21 mouse cellular contexts compared by ENCODE assay signal in the genomic region with DNA sequence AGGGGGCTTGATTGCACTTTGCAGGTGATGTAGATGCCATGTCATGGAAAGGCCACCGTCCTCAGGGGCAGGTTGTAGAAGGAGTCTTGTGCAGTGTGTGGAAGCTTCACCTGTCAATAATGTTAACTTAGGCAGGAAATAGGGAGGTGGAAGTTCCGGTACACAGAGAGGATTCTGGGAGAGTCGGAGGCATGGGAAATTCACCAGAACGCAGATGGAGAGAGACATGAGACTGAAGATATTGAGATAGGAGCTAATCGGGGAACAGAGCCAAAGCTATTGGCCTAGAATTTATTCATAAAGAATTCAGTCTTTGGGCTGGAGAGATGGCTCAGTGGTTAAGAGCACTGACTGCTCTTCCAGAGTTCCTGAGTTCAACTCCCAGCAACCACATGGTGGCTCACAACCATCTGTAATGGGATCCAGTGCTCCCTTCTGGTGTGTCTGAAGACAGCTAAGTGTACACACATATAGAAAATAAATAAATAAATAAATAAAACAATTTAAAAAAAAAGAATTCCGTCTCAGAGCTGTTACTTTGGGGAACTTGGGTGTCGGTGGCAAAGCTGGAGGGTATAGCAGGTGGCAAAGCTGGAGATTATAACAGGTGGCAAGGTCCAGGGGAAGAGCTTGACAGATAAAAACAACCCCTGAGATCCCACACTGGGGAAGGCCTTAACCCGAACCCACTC. TPM values are rescaled to one million over a fixed set of nuclear protein-coding genes. Genes with fewer than 3 reads are reported as not detected.
A peak's percentile ranks its signal among the peaks of the same experiment; 100 is the strongest.
DNase-seq lines count a peak whose midpoint lies in the region; ATAC-seq and TF ChIP-seq lines count a peak whose summit lies in the region.
"Had no signal": no experiment of that assay in that cellular context is flagged by ENCODE, and none has a peak within 500 bp of the region (broad histone marks: within the 10 kb centered on the region; RNA-seq: fewer than 3 reads in every experiment).

No protein-coding gene starts in this region.

- H3K27ac ChIP-seq in midbrain, embryonic 11.5 days (ENCODE audit: low read depth, low read length): no peak overlapping the region
- no peak overlapping the region for H3K27ac ChIP-seq in midbrain, embryonic 10.5 days (replicated peaks)
- peak overlapping the region; percentile 88 for H3K27ac ChIP-seq in thymus, adult 2 months (ENCODE audit: control insufficient read depth, insufficient read depth, low read length)
- H3K27ac ChIP-seq in CH12.LX (ENCODE audit: insufficient read depth, low read depth): peak overlapping the region; percentile 84
- H3K27ac ChIP-seq: embryonic facial prominence, embryonic 10.5 days; embryonic facial prominence, embryonic 12.5 days; forebrain, embryonic 13.5 days; forebrain, embryonic 15.5 days had no signal

- peak; percentile 3 for TF ChIP-seq RAD21 in CH12.LX (IDR thresholded peaks at IDR 0.05; ENCODE audit: low read depth, low read length)

- no peak overlapping the region for H3K9ac ChIP-seq in midbrain, embryonic 11.5 days (ENCODE audit: low read length)
- H3K9ac ChIP-seq in CH12.LX (ENCODE audit: insufficient read depth, low read depth): peak overlapping the region; percentile 65
- H3K9ac ChIP-seq: embryonic facial prominence, embryonic 12.5 days; forebrain, embryonic 13.5 days; forebrain, embryonic 15.5 days; forebrain, postnatal 0 days had no signal

- no peaks in the 10 kb centered on the region for H3K36me3 ChIP-seq in midbrain, embryonic 11.5 days (ENCODE audit: control insufficient read depth, insufficient read depth, low read length)
- H3K36me3 ChIP-seq in midbrain, embryonic 10.5 days: no peaks in the 10 kb centered on the region
- no peaks in the 10 kb centered on the region for H3K36me3 ChIP-seq in thymus, adult 2 months (ENCODE audit: control insufficient read depth, insufficient read depth, low read length)
- no peaks in the 10 kb centered on the region for H3K36me3 ChIP-seq in CH12.LX (replicated peaks in 1 of 2; ENCODE audit: control insufficient read depth in 1 of 2, insufficient read depth in 1 of 2, low read length in 1 of 2)
- H3K36me3 ChIP-seq: embryonic facial prominence, embryonic 10.5 days; embryonic facial prominence, embryonic 12.5 days; forebrain, embryonic 15.5 days had no signal

- no peaks in the 10 kb centered on the region for H3K4me1 ChIP-seq in midbrain, embryonic 11.5 days (ENCODE audit: control insufficient read depth, insufficient read depth, low read length)
- H3K4me1 ChIP-seq in midbrain, embryonic 10.5 days: peaks cover 27% of the 10 kb centered on the region
- H3K4me1 ChIP-seq in thymus, adult 2 months (replicated peaks; ENCODE audit: control insufficient read depth, insufficient read depth, low read length): peaks cover 65% of the 10 kb centered on the region
- H3K4me1 ChIP-seq in CH12.LX (ENCODE audit: control insufficient read depth in 1 of 2, insufficient read depth in 2 of 2): peaks cover 24 to 63% of the 10 kb centered on the region in 2 experiments

- no peak overlapping the region for H3K4me2 ChIP-seq in midbrain, embryonic 11.5 days
- peak overlapping the region; percentile 90 for H3K4me2 ChIP-seq in CH12.LX (ENCODE audit: insufficient read depth, low read depth, poor library complexity, severe bottlenecking)
- H3K4me2 ChIP-seq: embryonic facial prominence, embryonic 12.5 days; forebrain, embryonic 13.5 days; forebrain, embryonic 15.5 days had no signal

- WGBS in midbrain, embryonic 11.5 days: 89% methylated on average over 8 of the region's 8 CpGs
- WGBS in midbrain, embryonic 10.5 days: 86% methylated on average over 8 of the region's 8 CpGs
- 78% methylated on average over 8 of the region's 8 CpGs for WGBS in thymus, adult 2 months

- TF ChIP-seq EP300 in CH12.LX (IDR thresholded peaks at IDR 0.05; ENCODE audit: low read length): no peak

- DNase-seq in midbrain, embryonic 11.5 days (ENCODE audit: low spot score, missing footprints): peak; percentile 64
- no peak for DNase-seq in midbrain, embryonic 10.5 days (ENCODE audit: low spot score)
- DNase-seq in thymus, adult 2 months: peak; percentile 1
- no peak for DNase-seq in thymus, postnatal 25 days
- DNase-seq in CH12.LX (ENCODE audit: extremely low read depth): peak; percentile 90
- no peak for DNase-seq in cerebellum, postnatal 14 days
- DNase-seq: adrenal gland, adult 2 months; adrenal gland, postnatal 10 days; adrenal gland, postnatal 25 days; B cell, adult 2 months; cerebellum, adult 11 months; cerebellum, adult 18-20 months; cerebellum, adult 8-10 months; cerebellum, adult 9-11 months; cerebellum, postnatal 25 days; forebrain, postnatal 0 days had no signal

- no peak for TF ChIP-seq CTCF in thymus, adult 2 months (IDR thresholded peaks at IDR 0.05; ENCODE audit: borderline replicate concordance, control insufficient read depth, extremely low read depth, insufficient read depth, low read length, poor library complexity)
- peak in 1 of 2 experiments; percentile 34; a peak in 2 of 4 replicates for TF ChIP-seq CTCF in CH12.LX (conservative IDR thresholded peaks at IDR 0.05 in 1 of 2, IDR thresholded peaks at IDR 0.05 in 1 of 2; ENCODE audit: low read depth in 2 of 2, low read length in 2 of 2)

- no peaks in the 10 kb centered on the region for H3K79me2 ChIP-seq in CH12.LX (replicated peaks; ENCODE audit: control insufficient read depth, extremely low read depth, insufficient read depth, poor library complexity, severe bottlenecking)

- H3K4me3 ChIP-seq in midbrain, embryonic 11.5 days (ENCODE audit: low read depth, low read length): no peak overlapping the region
- H3K4me3 ChIP-seq in midbrain, embryonic 10.5 days: no peak overlapping the region
- H3K4me3 ChIP-seq in thymus, adult 2 months (ENCODE audit: control insufficient read depth, insufficient read depth, low read length): no peak overlapping the region
- peak overlapping the region; percentile 57 to 62 (median 59) for H3K4me3 ChIP-seq in CH12.LX (replicated peaks in 1 of 3; ENCODE audit: low read depth in 2 of 3, low read length in 2 of 3, poor library complexity in 1 of 3)
- H3K4me3 ChIP-seq: embryonic facial prominence, embryonic 12.5 days; forebrain, embryonic 13.5 days; forebrain, embryonic 15.5 days had no signal

- no peaks in the 10 kb centered on the region for H3K27me3 ChIP-seq in midbrain, embryonic 11.5 days (ENCODE audit: control insufficient read depth, insufficient read depth, low read length)
- H3K27me3 ChIP-seq in midbrain, embryonic 10.5 days (ENCODE audit: low read depth, poor library complexity, severe bottlenecking): peaks cover 4% of the 10 kb centered on the region
- no peaks in the 10 kb centered on the region for H3K27me3 ChIP-seq in thymus, adult 2 months (ENCODE audit: control insufficient read depth, insufficient read depth, low read length)
- H3K27me3 ChIP-seq in CH12.LX (replicated peaks): no peaks in the 10 kb centered on the region
- H3K27me3 ChIP-seq: embryonic facial prominence, embryonic 12.5 days; forebrain, embryonic 15.5 days had no signal

- no peak for ATAC-seq in midbrain, embryonic 11.5 days (ENCODE audit: low FRiP score)
- ATAC-seq: CD4-positive, CD25-positive, alpha-beta regulatory T cell, adult 4 months; forebrain, embryonic 13.5 days; forebrain, embryonic 15.5 days had no signal

- in situ Hi-C loops in CH12.LX (cut with MboI; ENCODE audit: low pct_ligation_motif_present, low pct_unique_long_range_greater_than_20kb, low sequenced_read_pairs): loop anchor here (10.0 kb wide), 3 partner anchors 52 to 172 kb away; partner anchors contain the start of genes AI182371, Cntrl, Phf19 and Rabepk

- no peaks in the 10 kb centered on the region for H3K9me3 ChIP-seq in midbrain, embryonic 11.5 days (ENCODE audit: control insufficient read depth, low read length)
- H3K9me3 ChIP-seq in midbrain, embryonic 10.5 days (replicated peaks): no peaks in the 10 kb centered on the region
- no peaks in the 10 kb centered on the region for H3K9me3 ChIP-seq in CH12.LX (replicated peaks; ENCODE audit: low read length)
- H3K9me3 ChIP-seq: embryonic facial prominence, embryonic 10.5 days; embryonic facial prominence, embryonic 12.5 days; forebrain, embryonic 13.5 days; forebrain, embryonic 15.5 days had no signal

- TF ChIP-seq POLR2A in thymus, adult 2 months (IDR thresholded peaks at IDR 0.05; ENCODE audit: control insufficient read depth, extremely low read depth, insufficient read depth, low read length, poor library complexity): no peak
- peak; percentile 62 for TF ChIP-seq POLR2A in CH12.LX (IDR thresholded peaks at IDR 0.05; ENCODE audit: low read depth, low read length)

- dilution Hi-C loops in CH12.LX (cut with MboI; ENCODE audit: extremely low pct_ligation_motif_present, extremely low pct_unique_long_range_greater_than_20kb, low sequenced_read_pairs): no loop called here

TF ChIP-seq in CH12.LX, 34 proteins besides CTCF, POLR2A, EP300 and RAD21 (continues in another document):
- TF ChIP-seq E2F4 (IDR thresholded peaks at IDR 0.05; ENCODE audit: insufficient replicate concordance, low read depth, low read length) (no peak), ETS1 (conservative IDR thresholded peaks at IDR 0.05; ENCODE audit: low read depth, low read length) (no peak), ZKSCAN1 (IDR thresholded peaks at IDR 0.05; ENCODE audit: borderline replicate concordance, low read depth, low read length) (no peak), MEF2A (IDR thresholded peaks at IDR 0.05; ENCODE audit: borderline replicate concordance, low read depth, low read length) (no peak), JUND (conservative IDR thresholded peaks at IDR 0.05; ENCODE audit: low read depth, low read length) (no peak), ZMIZ1 (IDR thresholded peaks at IDR 0.05; ENCODE audit: low read depth, low read length) (no peak; the same call in 1 of the 2 replicates), ZNF384 (IDR thresholded peaks at IDR 0.05; ENCODE audit: low read depth, low read length) (no peak), NRF1 (IDR thresholded peaks at IDR 0.05; ENCODE audit: low read depth, low read length) (no peak), MAX (IDR thresholded peaks at IDR 0.05; ENCODE audit: low read length) (peak; percentile 79), NELFE (IDR thresholded peaks at IDR 0.05; ENCODE audit: low read depth, low read length) (peak; percentile 69)

RNA-seq across cellular contexts. Expression of gene Traf1, which starts 4.8 kb away (rescaled TPM):
- polyA plus RNA-seq in midbrain, embryonic 11.5 days (2014; fragmentation: Nextera tagmentation; extraction: Ambion mirVana): 0.32 and 0.34 TPM in 2 replicates
- 0.12 and 0.27 TPM in 2 replicates for polyA plus RNA-seq in midbrain, embryonic 10.5 days (2016; fragmentation: Nextera tagmentation; extraction: Ambion mirVana)
- 76.7 and 80.4 TPM in 2 replicates for polyA plus RNA-seq in thymus, adult 2 months (2012; rRNA removed)
- total RNA-seq in CH12.LX (2012; rRNA removed) (99.2 and 151 TPM in 2 replicates), CH12.LX (2014; rRNA removed) (58.8 and 66.9 TPM in 2 replicates)
- polyA plus RNA-seq in CH12.LX (2012; ENCODE audit: insufficient read length, low read depth): 46.4 and 47.9 TPM in 2 replicates

RNA-seq across cellular contexts. Expression of gene Phf19, which starts 52.6 kb away (rescaled TPM):
- 3.9 and 4.0 TPM in 2 replicates for polyA plus RNA-seq in midbrain, embryonic 11.5 days (2014; fragmentation: Nextera tagmentation; extraction: Ambion mirVana)
- 2.6 and 2.8 TPM in 2 replicates for polyA plus RNA-seq in midbrain, embryonic 10.5 days (2016; fragmentation: Nextera tagmentation; extraction: Ambion mirVana)
- 18.8 and 24.1 TPM in 2 replicates for polyA plus RNA-seq in thymus, adult 2 months (2012; rRNA removed)
- total RNA-seq in CH12.LX (2012; rRNA removed) (16.8 and 17.0 TPM in 2 replicates), CH12.LX (2014; rRNA removed) (20.5 and 25.0 TPM in 2 replicates)
- polyA plus RNA-seq in CH12.LX (2012; ENCODE audit: insufficient read length, low read depth): 25.4 and 27.9 TPM in 2 replicates

Comparison
In these comparisons a context has a peak if more than half of its experiments do, and no peak if none do; other contexts are left out.
1. DNase-seq: peak in midbrain, embryonic 11.5 days (single experiment), thymus, adult 2 months (single experiment) and CH12.LX (single experiment); none in midbrain, embryonic 10.5 days (single experiment), thymus, postnatal 25 days (single experiment) and cerebellum, postnatal 14 days (0 of 2).
2. H3K27ac ChIP-seq: peak in thymus, adult 2 months (single experiment) and CH12.LX (single experiment); none in midbrain, embryonic 11.5 days (single experiment) and midbrain, embryonic 10.5 days (single experiment).
3. H3K4me3 ChIP-seq: peak in CH12.LX (3 of 3); none in midbrain, embryonic 11.5 days (single experiment), midbrain, embryonic 10.5 days (single experiment) and thymus, adult 2 months (single experiment).
4. RNA of gene Traf1, which starts 4.8 kb away (polyA plus RNA-seq): 76.7 to 80.4 TPM in thymus, adult 2 months and 46.4 to 47.9 TPM in CH12.LX; 0.32 to 0.34 TPM in midbrain, embryonic 11.5 days and 0.12 to 0.27 TPM in midbrain, embryonic 10.5 days; every median in the first group is over 10 times any median in the second.